Mouse (Mus musculus) heart, embryonic 10.5 days (tissue): ENCODE data around the gene Trak2. TPM values are rescaled to one million over a fixed set of nuclear protein-coding genes. Genes with fewer than 3 reads are reported as not detected.

Source experiments
- polyA plus RNA-seq: library from polyadenylated mRNA; unstranded; fragments of >200 nt; fragmentation: Nextera tagmentation; extraction: Ambion mirVana; gene quantifications from 2 replicates; pipeline ENCODE4 v1.2.1, GENCODE M21; 2016

The Trak2 gene
- polyA plus RNA-seq, 1 experiment from 2014 or later = 19.6 TPM

Other genes starting within 250 kb of the Trak2 start
- 24.5 and 25.0 TPM in 2 replicates for gene Casp8, start 178.1 kb downstream of the Trak2 start, polyA plus RNA-seq
- gene Stradb, start 92 bp upstream of the Trak2 start, polyA plus RNA-seq = 22.8 and 23.8 TPM in 2 replicates
- not detected in 2 replicates for gene C2cd6, start 121.5 kb upstream of the Trak2 start, polyA plus RNA-seq
- 17.8 and 29.8 TPM in 2 replicates for gene Tmem237, start 147.0 kb upstream of the Trak2 start, polyA plus RNA-seq
- gene Mpp4, start 190.0 kb upstream of the Trak2 start, polyA plus RNA-seq = 0.49 TPM in 2 replicates